Mouse (Mus musculus) neural tube, embryonic 10.5 days (tissue): Measurements from ENCODE around the gene Nf1.

Source experiments
- DNase-seq: peaks from one replicate; pipeline ENCODE4 v3.0.0-alpha.2; 2017; ENCODE audit warnings: low spot score; ENCODE audit errors: extremely low spot score

The Nf1 gene

DNA sequence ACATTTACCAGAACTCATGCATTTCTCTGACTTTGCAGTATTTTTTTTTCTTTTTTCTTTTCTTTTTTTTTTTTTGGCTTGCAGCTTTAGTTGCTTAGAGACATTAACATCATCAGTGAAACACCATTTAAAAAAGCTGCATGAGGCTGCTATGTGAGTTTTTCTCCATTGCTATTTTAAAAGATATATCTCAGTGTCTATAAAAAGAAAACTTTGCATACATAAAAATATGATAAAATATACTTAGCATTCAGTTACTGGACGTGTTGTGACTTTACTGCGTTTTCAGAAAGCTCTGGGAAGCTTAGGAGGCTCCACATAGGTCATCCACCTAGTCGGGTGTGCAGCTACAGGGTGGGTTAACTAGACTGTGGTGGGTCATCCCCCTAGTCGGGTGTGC is 120.4 kb downstream of the Nf1 start:
- DNase-seq, result no peak

GRCm38 (mm10) chr11:79460756-79461450 is 121.4 kb downstream of the Nf1 start:
- no peak for DNase-seq

DNA sequence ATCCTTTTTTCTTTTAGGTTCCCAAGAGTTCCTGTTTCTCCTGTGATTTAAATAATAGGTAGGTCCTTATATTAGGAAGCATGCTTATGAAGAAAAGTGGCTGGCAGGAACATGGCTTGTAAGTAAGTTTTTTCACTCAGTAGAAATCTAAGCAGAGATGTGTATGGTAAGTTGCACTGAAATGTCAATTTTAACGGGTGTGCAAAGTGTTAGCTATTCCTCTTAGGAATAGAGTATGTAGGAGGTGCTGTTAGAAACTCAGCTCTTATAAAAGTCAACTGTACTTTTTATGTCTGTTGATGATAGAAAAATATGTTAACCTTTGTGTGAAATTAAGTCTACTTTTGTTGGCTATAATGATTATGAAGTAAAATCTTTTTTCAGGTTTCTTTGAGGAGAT is 128.6 kb downstream of the Nf1 start:
- DNase-seq, result no peak

DNA sequence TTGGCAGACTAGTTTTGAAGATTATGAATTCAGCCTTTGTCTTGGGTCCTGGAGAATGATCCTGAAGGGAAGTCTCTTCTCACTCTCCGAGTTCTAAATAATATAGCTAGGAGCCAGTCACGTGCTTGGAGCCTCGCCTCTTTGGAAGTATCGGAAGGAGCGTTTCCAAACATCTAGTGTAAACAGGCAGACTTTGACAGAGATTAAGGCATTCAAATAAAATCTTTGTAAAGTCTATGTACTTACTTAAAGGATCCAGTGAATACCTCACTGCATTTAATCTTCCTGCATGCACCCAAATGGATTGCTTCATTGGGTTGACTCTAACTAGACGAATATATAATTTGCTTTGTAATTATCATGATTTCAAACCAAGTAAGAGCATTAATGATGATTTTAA is 143.9 kb downstream of the Nf1 start:
- no peak for DNase-seq

- DNase-seq, result no peak
Observed at GRCm38 (mm10) chr11:79483876-79484528, 144.5 kb downstream of the Nf1 start.

- DNase-seq, result no peak
Observed at GRCm38 (mm10) chr11:79484721-79485120, 145.2 kb downstream of the Nf1 start.

GRCm38 (mm10) chr11:79494976-79495800 is 155.7 kb downstream of the Nf1 start:
- no peak for DNase-seq

DNA sequence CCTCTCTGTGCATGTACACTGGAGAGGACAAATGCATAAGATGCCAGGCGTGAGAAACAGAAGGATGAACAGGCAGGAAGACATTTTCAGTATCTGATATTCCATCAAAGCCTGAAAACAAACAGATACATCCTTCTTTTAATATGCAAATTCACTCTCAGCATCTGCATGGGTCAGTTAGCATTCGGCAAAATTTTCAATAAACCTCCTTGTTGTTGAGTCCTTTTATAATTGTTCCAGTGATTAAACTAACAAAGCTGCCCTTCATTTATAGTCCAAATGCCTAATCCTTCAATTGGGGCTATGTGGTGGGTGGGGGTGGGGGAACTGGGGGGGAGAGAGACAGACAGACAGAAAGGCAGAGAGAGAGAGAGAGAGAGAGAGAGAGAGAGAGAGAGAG is 163.4 kb downstream of the Nf1 start:
- DNase-seq, result no peak

- DNase-seq, result no peak
Observed at GRCm38 (mm10) chr11:79503845-79504244, 164.4 kb downstream of the Nf1 start, which contains the start of gene Omg. Omg (minus strand) TSS chr11:79504084.

GRCm38 (mm10) chr11:79504506-79504905 is 165.0 kb downstream of the Nf1 start:
- DNase-seq, result no peak

- DNase-seq, result no peak
Observed at GRCm38 (mm10) chr11:79511970-79512369, 172.5 kb downstream of the Nf1 start.

- DNase-seq, result no peak
Observed at GRCm38 (mm10) chr11:79515331-79515730, 175.8 kb downstream of the Nf1 start.

GRCm38 (mm10) chr11:79515798-79516197 is 176.3 kb downstream of the Nf1 start:
- no peak for DNase-seq

DNA sequence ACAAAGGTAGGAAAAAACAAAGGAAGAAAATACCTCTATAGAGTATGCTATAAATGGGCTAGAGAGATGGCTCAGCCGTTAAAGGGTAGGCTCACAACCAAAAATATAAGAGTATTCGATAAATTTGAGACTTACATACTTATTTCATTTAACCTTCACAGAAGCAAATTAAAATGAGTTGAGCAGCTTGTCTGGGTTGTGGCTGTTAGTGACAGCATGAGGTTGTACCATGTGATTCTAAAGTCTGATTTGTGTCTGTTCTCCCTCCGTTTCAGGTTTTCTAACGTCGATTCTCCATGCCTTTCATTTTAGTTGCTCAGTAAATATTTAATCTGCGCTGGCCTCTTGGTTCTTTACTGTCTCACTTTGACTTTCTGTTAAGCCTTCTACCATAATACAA is 179.8 kb downstream of the Nf1 start:
- DNase-seq, result no peak

DNA sequence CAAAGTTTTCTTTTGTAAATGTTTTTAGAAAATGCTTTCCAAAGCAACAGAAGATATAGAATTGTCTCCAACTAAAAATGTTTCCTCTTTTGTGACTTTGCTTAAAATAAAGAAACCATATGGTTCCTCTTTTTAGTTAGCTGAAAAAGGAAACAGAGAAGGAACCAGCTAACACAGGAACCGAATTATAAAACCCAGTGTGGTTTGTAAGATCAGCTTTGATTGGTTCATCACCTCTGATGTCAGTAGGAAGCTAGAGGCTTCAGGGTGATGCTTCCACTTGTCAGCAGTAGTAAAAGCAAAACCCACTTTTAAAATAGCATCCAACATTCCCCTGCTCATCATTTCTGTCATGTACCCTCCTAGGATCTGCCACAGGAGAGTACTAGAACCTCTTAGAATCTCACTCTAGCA is 180.4 kb downstream of the Nf1 start:
- DNase-seq, result no peak

DNA sequence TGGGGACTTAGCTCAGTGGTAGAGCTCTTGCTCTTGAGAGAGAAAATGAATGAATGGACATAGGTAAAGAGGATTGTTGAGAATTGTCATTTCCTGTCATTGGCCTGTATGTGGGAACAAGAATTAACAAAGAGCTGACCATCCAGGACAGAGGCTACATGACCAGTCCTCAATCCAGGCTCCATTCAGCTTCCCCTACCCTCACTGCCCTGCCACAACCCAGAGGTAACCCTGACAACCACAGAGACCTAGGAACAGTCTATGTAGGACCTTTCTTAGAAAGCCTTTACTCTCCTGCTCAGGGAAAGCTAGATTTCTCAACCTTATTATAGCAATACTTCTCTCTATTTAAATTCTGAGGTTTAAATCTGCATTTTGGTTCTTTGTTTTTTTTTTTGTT is 181.3 kb downstream of the Nf1 start:
- DNase-seq, result no peak

DNA sequence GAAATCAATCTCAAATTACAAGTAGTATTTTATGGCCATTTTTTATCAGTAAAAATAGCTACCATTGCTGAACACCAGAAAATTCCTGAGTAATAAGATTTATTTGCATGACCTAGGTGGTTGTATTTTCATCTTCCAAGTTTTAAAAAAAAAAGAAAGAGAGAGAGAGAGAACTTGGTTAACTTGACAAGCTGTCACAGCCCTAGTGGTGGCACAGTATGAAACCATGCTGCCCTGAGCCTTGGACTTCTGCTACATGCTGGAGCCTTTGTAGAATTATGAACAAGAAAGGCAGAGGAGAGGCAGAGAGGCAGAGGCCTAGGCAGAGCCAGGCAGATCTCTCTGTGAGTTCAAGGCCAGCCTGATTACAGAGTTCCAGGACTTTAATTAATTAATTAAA is 182.4 kb downstream of the Nf1 start:
- no peak for DNase-seq

GRCm38 (mm10) chr11:79522944-79523343 is 183.5 kb downstream of the Nf1 start:
- DNase-seq, result no peak

- DNase-seq, result no peak
Observed at GRCm38 (mm10) chr11:79523560-79524309, 184.2 kb downstream of the Nf1 start, which contains the start of gene Evi2b. Evi2b (minus strand) TSS chr11:79523762.

GRCm38 (mm10) chr11:79524310-79524575 is 184.8 kb downstream of the Nf1 start:
- no peak for DNase-seq

DNA sequence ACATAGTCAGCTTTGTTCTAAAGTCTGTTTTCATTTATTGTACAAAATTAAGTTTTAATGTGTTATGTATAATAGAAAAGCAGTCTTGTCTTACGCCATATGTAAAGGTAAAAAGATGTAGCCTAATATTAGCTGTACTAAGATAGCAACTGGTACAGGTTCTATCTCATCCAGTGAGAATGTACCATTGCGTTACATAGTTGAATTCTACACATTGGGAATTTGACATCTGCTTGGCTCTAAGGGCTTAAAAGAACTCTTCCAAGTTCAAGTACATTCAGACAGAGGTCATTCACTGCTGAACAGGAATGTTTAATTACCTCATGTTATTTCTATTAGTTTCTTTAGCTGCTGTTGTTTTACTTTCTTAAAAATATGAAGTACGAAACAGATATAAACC is 187.1 kb downstream of the Nf1 start:
- DNase-seq, result no peak
